In the genomic region with DNA sequence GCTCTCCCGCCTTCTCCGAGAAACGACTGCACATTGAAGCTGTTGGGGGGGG, we compare ENCODE assay signal across 8 mouse cellular contexts. TPM values are rescaled to one million over a fixed set of nuclear protein-coding genes. Genes with fewer than 3 reads are reported as not detected.
DNase-seq lines count a peak whose midpoint lies in the region; ATAC-seq lines count a peak whose summit lies in the region.

Gene Zfp384, plus strand, starts transcription at position 17 of the 52 bp plus-strand sequence.

- peak within 1 kb of the TSS; percentile 76 for H3K4me3 ChIP-seq in lung, embryonic 16.5 days (ENCODE audit: low read length)
- peak within 1 kb of the TSS; percentile 81 for H3K4me3 ChIP-seq in limb, embryonic 15.5 days
- peak within 1 kb of the TSS; percentile 87 for H3K4me3 ChIP-seq in stomach, embryonic 15.5 days (replicated peaks)

- intact Hi-C loops in heart, postnatal 36 days (cut with DNase I) = loop anchor here (1.0 to 10.0 kb wide), 6 partner anchors 30 to 294 kb away; partner anchors contain the start of genes Cops7a, Emg1, Ing4 and Phb2

- no peak for DNase-seq in lung, postnatal 25 days (ENCODE audit: low spot score)
- no peak for DNase-seq in heart, postnatal 36 days
- no peak for DNase-seq in thymus, adult 18-20 months

- ATAC-seq in lung, embryonic 16.5 days (ENCODE audit: low read depth) = no peak
- ATAC-seq in erythroid progenitor cell, adult 5-6 weeks (replicated peaks; ENCODE audit: low FRiP score, poor library complexity, severe bottlenecking) = no peak
- ATAC-seq in limb, embryonic 15.5 days (ENCODE audit: insufficient number of reproducible peaks, low FRiP score, low TSS enrichment, low read depth) = no peak
- ATAC-seq in stomach, embryonic 15.5 days (ENCODE audit: insufficient read depth, low FRiP score, low read depth) = no peak
- ATAC-seq in inflammation-experienced regulatory T-cells, adult 6 months = no peak

- H3K27me3 ChIP-seq in lung, embryonic 16.5 days (ENCODE audit: control insufficient read depth, insufficient read depth, low read depth, low read length) = no peaks in the 10 kb centered on the region
- H3K27me3 ChIP-seq in limb, embryonic 15.5 days = no peaks in the 10 kb centered on the region
- no peaks in the 10 kb centered on the region for H3K27me3 ChIP-seq in stomach, embryonic 15.5 days (replicated peaks)

- peaks cover 13% of the 10 kb centered on the region for H3K4me1 ChIP-seq in lung, embryonic 16.5 days (replicated peaks; ENCODE audit: control insufficient read depth, insufficient read depth, low read length)
- peaks cover 21% of the 10 kb centered on the region for H3K4me1 ChIP-seq in limb, embryonic 15.5 days
- H3K4me1 ChIP-seq in stomach, embryonic 15.5 days = peaks cover 14% of the 10 kb centered on the region; the same call in 1 of the 2 replicates

- H3K4me2 ChIP-seq in lung, embryonic 16.5 days (ENCODE audit: low read depth, low read length) = peak within 1 kb of the TSS; percentile 79
- peak within 1 kb of the TSS; percentile 76 for H3K4me2 ChIP-seq in limb, embryonic 15.5 days
- H3K4me2 ChIP-seq in stomach, embryonic 15.5 days = peak within 1 kb of the TSS; percentile 88

- H3K9me3 ChIP-seq in lung, embryonic 16.5 days (ENCODE audit: control insufficient read depth, low read length) = no peaks in the 10 kb centered on the region
- H3K9me3 ChIP-seq in limb, embryonic 15.5 days = no peaks in the 10 kb centered on the region
- no peaks in the 10 kb centered on the region for H3K9me3 ChIP-seq in stomach, embryonic 15.5 days

- peak within 1 kb of the TSS; percentile 99 for H3K27ac ChIP-seq in lung, embryonic 16.5 days (ENCODE audit: low read length)
- H3K27ac ChIP-seq in limb, embryonic 15.5 days = peak within 1 kb of the TSS; percentile 99
- peak within 1 kb of the TSS; percentile 99 for H3K27ac ChIP-seq in stomach, embryonic 15.5 days

- H3K9ac ChIP-seq in lung, embryonic 16.5 days (ENCODE audit: low read length) = peak within 1 kb of the TSS; percentile 97
- H3K9ac ChIP-seq in limb, embryonic 15.5 days = peak within 1 kb of the TSS; percentile 89
- peak within 1 kb of the TSS; percentile 89 for H3K9ac ChIP-seq in stomach, embryonic 15.5 days

- 0% methylated on average over 3 of the region's 3 CpGs for WGBS in lung, embryonic 16.5 days
- WGBS in limb, embryonic 15.5 days = no CpG with 5 or more reads among the region's 3 CpGs
- 0% methylated on average over 3 of the region's 3 CpGs for WGBS in stomach, embryonic 15.5 days

- peaks cover 7% of the 10 kb centered on the region; the same call in 1 of the 2 replicates for H3K36me3 ChIP-seq in lung, embryonic 16.5 days (ENCODE audit: control insufficient read depth, insufficient read depth, low read length)
- peaks cover 26% of the 10 kb centered on the region for H3K36me3 ChIP-seq in limb, embryonic 15.5 days
- H3K36me3 ChIP-seq in stomach, embryonic 15.5 days = peaks cover 12% of the 10 kb centered on the region; the same call in 1 of the 2 replicates

RNA-seq across cellular contexts. Expression of gene Zfp384, which starts in this region (rescaled TPM):
- polyA plus RNA-seq in lung, embryonic 16.5 days (2015; fragmentation: Nextera tagmentation; extraction: Ambion mirVana) = 14.0 and 14.3 TPM in 2 replicates
- total RNA-seq in erythroid progenitor cell, adult 5-6 weeks (2015; ENCODE audit: low replicate concordance) = 49.4 and 54.1 TPM in 2 replicates
- 25.8 and 41.2 TPM in 2 replicates for total RNA-seq in erythroid progenitor cell, adult 5-6 weeks (2017; ENCODE audit: low replicate concordance)
- 10 to 100 TPM; 19.6 to 21.6 TPM for total RNA-seq in heart, postnatal 36 days (2021)
- polyA plus RNA-seq in limb, embryonic 15.5 days (2015; fragmentation: Nextera tagmentation; extraction: Ambion mirVana) = 16.9 and 17.9 TPM in 2 replicates
- 17.2 and 19.4 TPM in 2 replicates for polyA plus RNA-seq in stomach, embryonic 15.5 days (2015; fragmentation: Nextera tagmentation; extraction: Ambion mirVana)
- polyA plus RNA-seq in inflammation-experienced regulatory T-cells, adult 6 months (2017; shearing (Covaris generic)) = 1 to 10 TPM; 4.0 to 7.5 (median 4.0) TPM
